Mouse (Mus musculus) kidney, adult 2 months (tissue): Measurements from ENCODE around the gene Baz1a.

Experiments
- CTCF ChIP-seq: fragments of 200-500 bp; conservative IDR thresholded peaks from 2 replicates; pipeline ENCODE4 v1.5.1; 2011; ENCODE audit warnings: low read depth, mild to moderate bottlenecking, control low read depth, low read length, moderate library complexity, mixed read lengths; ENCODE audit not compliant: insufficient read depth, insufficient read length
- POLR2A ChIP-seq: fragments of 200-500 bp; IDR thresholded peaks from one replicate; pipeline ENCODE4 v1.6.1; 2011; ENCODE audit warnings: low read depth, low read length, control low read depth

DNA sequence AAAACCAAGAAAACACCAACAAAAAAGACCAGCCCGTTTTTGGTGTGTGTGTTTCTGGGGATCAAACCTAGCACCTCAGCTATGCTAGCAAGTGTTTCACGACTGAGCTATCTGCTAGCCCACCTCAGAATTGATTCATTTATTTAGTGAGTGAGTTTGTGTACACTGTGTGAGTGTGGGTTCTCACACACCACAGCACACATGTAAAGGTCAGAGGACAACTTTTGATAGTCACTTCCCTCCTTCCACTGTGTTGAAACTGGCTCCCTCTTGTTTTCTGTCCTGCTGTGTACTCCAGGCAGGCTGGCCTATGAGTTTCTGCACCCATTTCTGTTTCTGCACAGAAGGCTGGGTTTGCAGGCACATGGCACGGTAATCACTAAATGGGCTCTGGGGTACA lies 103.8 kb downstream of the Baz1a start:
- no peak for TF ChIP-seq POLR2A
- TF ChIP-seq CTCF = no peak
